Mouse (Mus musculus) frontal cortex, postnatal 25 days (tissue): ENCODE measurements around the gene Fam208b.
A peak's percentile ranks its signal among the peaks of the same experiment; 100 is the strongest.

Experiments used
- DNase-seq, 2 experiments: peaks; one replicate each; pipeline ENCODE4 v3.0.0; 2022; ENCODE audit warnings: low spot score in 2 of 2

The Fam208b gene

DNA sequence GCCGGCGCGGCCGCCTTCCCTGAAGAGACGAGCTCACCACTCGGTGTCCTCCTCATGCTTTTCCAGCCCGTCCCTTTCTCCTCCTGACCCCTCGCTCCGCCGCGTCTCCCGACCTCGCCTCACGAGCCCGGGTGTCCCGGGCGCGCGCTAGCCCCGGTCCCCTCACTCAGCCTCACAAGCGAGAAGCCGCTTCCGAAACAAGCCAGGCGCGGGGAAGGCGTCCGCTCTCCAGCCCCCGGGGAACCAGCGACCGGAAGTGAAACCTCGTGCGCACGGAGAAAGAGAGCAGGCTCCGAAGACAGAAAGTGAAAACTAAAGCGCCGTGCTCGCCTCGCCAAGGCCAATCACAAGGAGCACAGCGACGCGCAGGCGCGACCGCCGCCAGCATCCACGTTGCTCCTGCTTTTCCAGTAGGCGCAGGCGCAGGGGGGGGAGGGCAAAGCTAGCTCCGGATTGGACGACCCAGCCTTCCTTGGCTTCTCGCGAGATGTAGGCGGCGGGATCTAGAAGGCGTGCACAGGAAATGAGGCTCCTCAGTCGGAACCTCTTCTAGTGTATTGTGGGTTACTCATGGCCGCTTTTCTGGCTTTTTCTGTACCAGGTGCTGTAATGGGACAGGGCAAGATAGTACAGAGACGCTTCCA is at the start of gene Fam208b:
TSS of gene Fam208b (minus strand) at position 314 of the 644 bp plus-strand sequence.
- peak; percentile 96 to 97 for DNase-seq

DNA sequence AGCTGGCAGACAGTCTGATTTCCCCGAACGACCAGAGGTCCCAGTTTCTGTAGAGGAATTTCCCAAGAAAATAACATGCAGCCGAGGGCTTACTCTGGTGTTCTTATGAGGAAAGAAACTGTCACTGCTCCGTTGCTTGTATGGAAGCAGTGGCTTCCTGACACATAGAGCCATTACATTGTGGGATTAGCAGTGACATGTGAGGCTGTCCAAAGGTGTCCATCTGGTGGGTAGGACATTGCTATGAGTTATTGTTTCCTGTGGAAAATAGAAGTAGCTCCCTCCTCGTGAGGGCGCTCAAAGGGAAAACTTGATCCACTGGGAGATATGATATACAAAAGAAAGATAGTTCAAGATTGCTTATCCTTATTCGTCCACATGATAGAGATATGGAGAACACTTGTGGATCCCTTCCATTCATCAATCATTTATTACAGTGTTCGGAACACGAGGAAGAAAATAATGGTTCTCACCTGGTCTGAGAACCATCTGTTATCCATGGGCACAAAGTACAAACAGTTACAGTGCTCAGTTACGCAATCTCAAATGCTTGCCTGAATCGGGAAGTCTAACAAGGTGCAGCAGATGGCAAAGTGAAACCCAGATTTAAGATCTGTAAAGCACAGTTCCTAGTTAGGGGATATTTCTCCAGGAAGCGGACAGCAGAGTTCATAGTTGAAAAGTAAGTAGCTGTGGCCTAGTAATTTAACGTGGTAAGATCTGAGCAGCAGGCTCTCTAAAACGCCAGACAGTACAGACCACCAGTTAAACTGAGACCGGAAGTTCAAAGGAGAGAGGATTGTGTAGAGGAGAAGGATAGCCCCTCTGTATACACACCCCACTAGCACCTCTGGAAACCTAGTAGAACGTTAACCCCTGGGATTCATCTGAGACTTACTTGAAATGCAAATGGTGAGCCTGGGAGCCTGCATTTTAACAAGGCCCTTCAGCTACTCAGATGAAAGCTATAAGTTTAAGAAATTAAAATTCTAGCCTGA is 48.6 kb upstream of the Fam208b start:
- no peak for DNase-seq

DNA sequence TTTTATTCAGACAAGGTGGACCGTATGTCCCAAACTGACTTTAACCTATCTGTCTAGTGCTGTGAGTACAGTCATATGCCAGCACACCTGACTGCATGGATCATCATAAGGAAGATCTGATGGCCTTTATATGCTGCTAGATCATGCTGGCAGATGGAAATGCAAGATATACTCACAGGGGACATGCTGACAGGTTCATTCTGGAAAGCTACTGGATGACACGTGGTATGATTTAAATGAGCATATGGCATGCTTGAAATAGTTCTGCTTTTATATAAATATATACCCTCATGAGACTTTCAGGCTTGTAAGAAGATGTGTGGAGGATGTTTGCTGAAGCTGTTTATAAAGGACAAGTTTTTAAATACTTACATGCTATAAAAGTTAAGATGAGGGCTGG is 43.5 kb upstream of the Fam208b start:
- no peak for DNase-seq

DNA sequence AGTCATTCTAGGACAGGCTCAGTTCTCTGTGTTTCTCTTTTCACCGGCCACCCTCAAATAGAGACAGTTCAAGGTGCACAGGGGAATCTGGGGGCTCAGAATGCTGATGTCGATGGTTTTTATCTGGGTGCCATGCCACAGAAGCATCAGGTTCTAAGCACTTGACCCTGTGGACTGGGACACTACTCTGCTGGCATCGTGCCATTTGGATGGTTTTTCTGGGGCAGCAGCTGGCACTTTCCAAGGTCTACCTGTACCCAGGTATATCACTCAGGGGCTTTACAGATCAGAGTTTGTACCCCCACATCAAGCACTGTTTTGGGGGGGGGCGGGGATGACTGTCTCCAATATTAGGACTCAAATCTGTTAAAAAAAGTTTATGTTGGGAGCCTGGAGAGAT is 39.7 kb upstream of the Fam208b start:
- DNase-seq: no peak

DNA sequence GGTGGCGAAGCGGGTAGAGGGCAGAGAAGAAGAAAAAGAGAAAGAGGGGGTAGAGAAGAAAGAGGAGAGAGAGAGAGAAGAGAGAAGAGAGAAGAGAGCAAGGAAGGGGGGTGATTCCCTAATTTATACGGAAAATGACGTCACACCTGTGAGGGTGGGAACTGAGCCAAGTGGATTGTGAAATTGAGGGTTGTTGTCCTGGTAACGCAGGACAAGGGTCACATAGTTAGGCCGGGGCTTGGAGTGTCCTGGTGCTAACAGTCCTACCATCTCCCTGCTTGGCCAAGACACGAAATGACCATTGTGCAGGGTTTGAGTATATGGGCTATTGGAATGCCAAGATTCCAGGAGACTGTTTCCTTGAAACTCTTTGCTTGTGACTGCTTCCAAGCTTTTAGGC is 35.7 kb upstream of the Fam208b start:
- DNase-seq: no peak

DNA sequence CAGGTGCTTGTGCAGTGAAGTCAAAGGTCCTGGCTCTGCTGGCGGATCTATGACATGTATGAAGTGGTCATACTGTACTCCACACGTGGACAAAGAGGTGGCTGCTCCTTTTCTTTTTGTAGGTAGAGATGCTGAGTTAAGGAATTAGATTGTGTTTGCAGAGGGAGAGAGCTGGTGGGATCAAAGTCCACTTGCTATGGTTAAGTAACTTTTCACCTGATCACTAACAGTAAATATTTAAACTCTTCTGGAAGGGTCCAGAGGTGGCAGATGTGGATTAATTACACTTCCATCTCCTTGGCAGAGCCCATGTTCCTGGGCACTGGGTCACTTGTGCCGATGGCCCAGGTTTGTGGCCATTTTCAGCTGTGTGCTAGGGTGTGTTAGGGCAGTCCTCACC is 35.0 kb upstream of the Fam208b start:
- DNase-seq: no peak

DNA sequence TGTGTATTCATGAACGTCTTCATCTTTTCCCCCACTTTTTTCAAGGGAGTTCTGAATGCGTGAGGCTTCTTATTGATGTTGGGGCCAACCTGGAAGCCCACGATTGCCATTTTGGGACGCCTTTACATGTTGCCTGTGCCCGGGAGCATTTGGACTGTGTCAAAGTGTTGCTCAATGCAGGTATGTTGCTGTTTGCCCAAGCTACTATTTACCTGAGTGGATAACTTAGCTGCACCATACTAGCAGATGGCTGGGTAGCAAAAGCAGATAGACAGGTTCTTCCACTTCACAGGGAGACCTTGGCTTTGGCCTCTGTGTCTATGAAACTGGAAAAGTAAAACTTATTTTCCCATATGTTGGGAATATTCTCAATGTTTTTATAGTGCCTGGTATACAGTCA is 34.0 kb upstream of the Fam208b start:
- DNase-seq: no peak

DNA sequence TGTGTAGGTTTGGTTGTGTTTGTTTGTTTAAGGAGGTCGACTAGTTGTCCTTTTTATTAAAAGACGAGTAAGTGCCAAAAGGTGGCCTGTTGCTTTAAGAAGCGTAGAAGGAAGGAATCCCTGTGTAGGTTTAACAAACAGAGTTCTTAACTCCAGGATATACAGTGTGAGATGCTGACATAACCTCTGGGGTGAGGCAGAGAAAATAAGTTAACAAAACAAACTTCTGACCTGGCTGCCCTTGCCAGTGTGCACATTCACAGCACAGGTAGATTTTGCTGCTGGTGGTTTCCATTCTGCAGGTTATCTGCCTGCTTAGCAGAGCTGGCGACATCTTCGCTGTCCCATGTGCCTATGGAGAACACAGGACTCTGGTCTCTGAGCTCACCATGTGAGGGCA is 31.6 kb upstream of the Fam208b start:
- DNase-seq: no peak

DNA sequence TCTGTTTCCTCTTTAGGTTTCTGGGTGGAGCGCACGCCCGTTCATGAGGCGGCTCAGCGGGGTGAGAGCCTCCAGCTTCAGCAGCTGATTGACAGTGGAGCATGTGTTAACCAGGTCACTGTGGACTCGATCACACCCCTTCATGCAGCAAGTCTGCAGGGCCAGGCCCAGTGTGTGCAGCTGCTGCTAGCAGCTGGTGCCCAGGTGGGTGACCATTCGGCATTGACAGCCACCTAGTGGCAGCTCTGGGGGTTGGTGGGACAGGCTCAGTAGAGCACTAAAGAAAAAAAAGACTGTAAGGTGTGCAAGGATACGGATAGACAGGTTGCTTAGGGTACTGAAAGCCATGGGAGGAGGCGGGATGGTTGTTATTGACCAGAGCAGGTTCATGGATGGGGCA is 31.1 kb upstream of the Fam208b start:
- DNase-seq: no peak

DNA sequence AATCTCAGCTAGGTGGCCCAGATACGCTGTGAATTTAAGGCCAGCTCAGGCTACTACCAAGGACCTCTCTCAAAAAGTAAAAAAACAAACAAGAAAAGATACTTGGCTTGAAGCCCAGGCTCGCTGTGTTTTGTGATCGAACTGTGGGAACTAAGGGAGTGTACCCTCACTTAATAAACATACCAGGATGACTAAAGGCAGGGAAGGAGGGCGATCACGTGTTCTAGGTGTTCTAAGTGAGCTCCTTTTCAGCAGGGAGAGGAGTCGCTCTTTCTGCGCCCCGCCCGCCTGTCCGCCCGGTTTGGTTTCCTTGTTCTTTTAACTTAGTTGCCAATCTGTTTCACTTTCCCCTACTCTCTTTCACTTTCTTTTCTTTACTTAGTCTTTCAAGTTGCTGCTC is 25.9 kb upstream of the Fam208b start:
- no peak for DNase-seq

DNA sequence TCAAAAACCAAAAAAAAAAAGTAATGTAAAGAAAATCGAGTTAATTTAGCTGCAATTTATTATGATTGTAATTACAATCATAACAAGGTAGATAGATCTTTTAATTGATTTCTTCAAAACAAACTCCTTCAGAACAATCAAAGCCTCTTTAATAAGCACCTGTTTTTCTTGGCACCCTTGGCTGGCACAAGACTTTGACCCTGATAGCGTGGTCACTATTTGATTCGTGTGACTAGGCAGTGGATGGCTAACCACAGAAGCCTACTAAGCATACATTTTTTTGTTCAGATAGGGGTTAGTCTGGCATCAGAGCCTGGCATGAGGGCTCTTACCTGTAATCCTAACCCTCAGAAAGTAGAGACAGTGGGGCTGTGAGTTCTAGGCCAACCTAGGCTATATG is 24.2 kb upstream of the Fam208b start:
- no peak for DNase-seq

DNA sequence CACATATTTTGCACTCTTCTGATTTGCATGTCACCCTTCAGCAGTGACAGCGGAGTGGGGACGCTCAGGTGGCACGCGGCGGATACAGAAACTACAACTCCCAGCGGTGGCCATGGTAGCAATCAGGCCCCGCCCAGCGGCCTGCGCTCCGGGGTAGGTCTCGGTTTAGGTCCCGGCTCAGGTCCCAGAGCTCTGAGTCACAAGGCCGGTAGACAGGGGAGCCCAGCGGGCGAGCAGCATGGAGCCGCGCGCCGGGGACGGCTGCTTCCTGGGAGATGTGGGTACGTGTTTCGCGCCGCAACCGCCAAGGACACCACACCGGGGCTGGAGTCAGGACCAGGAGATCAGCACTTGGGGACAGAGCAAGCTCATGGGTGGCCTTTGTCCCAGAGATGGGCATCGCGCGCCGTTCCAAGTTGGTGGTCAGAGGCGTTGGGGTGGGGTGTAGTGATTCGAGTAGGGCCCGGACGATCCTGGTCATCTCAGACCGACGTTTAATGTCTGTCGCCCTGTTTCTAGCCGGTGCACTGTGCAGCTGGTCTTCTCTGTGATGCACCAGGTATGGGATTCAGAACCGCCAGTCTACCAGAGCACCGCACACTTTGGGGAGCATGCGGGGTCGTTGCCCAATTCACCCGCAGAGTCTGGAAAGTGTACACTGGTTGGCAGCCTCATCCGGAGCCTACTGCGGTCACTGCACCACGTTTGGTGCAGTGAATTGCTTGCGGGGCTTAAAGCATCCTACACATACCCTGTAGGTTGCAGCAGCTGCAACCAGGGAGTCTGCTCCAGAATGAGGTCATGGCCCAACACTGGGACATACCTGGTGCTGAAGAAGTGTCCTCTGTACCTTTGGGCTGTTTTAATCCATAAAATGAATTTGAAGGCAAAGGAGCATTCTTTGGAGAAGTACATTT is 23.2 kb upstream of the Fam208b start, which contains the start of gene Asb13:
TSS of gene Asb13 (plus strand) at position 138 of the 917 bp plus-strand sequence.
- DNase-seq: peak; percentile 74 to 75

DNA sequence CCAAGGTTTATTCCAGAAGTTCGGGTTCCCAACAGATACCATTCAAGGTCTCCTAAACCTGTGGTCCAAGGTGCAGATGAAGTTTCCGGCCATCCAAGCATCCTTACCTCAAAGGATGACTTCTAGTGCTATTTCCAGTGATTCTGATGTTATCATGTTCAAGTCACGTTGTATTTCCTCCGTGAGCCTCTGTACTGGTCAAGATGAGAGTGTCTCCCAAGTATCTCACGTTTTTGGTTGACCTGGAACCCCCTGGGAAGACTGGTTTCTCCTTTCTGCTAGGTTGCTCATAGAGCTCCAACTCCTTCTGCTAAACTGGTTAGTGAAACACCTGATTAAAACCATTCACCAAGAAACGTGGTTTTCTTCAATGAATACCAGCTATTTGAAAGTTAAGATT is 22.2 kb upstream of the Fam208b start:
- DNase-seq: no peak

DNA sequence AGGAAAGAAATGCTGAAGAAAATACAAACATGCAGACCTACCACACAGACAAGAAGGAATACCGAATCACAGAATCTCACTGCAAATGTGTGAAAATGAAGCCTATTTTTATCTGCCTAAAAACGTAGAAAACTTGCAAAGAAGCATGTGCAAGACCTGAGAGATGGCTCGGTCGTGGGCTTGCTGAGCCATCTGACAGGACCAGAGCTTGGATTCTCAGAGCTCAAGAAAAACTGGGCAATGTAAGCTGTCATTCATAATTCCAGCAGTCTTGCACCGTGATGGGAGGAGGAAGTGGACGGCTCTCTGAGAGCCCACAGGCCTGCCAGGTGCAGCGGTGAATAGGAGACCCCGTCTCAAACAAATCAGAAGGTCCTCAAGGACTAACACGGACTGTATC is 21.6 kb upstream of the Fam208b start:
- no peak for DNase-seq

DNA sequence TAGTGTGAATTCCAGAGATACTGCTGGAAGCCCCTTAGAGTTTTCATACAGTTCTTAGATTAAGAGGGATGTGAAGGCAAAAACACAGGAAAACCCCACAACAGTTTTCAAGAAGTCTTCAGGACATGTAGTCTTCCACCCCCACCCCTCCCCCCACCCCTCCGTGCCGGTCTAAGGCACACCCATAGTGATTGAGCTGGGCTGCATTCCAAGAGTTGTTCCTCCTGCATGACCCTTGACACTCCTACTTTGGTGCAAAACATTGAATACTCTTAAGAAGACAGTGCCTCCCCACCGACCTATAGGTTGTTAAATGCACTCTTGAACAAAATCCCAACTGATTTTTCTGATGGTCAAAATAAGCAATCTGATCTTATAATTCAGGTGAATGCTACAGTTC is 17.2 kb upstream of the Fam208b start:
- DNase-seq: no peak

DNA sequence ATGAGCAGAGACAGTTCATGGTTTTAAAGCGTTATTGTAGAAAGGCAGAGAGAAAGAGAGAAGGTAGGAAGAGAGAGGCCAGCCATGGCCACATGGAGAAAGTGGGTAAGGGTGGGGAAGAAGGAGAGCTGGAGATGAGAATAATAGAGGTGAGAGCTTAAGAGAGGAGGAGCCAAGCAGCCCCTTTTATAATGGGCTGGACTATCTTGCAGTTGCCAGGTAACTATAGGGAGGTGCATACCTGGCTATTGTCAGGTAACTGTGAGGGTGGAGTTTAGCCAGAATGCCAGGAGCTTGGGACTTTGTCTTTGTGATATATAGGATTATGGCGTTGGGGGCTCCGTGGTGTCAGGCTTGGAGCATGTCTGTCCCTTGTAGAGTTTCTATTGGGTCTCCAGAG is 16.2 kb upstream of the Fam208b start:
- no peak for DNase-seq

DNA sequence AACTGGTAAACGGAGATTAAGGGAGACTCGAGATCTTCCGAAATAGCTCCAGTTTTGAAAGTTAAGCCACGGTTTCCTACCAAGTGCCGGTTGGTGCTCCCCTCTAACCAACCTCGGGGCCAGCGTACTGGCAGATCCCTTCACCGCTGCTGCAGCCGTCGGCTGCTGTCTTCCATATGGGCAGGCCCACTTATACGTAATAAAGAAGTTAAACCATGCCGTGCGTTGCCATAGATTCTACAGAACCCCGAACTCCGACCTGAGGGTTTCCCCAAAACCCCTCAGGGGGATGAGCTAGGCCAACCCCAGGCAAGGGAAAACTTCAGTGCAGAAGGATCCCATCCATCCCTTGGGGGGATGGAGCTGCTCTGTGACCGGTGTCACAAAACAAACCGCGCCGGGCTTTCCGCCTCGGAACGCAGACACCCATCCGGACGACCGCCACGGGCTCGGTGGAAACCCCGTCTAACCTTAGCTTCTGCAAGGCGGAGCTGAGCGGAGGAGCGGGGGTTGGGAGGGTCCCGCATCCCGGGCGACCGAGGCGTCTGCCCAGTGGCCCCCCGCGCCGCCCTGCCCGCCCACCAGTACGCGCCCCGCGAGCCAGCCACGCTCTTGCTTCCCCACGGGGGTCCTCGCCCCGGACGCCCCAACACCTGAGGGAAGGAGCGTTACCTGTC is 652 bp downstream of the Fam208b start:
- peak; percentile 14 to 17 for DNase-seq

DNA sequence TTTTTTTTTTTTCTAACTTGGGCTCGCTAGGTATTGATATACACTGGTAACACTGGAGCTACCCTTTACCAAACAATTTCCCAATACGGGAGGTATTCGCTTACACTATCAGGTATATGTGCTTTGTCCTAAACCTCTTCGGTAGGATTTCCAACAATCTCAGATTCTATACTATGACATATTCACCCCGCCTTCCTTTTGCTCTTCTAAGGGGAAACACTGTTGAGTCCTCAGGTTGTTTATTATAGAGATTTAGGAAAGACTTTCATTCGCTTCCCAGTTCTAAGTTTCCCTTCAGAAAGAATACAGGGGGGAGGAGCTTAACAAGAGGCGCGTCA is 1.2 kb downstream of the Fam208b start:
- DNase-seq: no peak

DNA sequence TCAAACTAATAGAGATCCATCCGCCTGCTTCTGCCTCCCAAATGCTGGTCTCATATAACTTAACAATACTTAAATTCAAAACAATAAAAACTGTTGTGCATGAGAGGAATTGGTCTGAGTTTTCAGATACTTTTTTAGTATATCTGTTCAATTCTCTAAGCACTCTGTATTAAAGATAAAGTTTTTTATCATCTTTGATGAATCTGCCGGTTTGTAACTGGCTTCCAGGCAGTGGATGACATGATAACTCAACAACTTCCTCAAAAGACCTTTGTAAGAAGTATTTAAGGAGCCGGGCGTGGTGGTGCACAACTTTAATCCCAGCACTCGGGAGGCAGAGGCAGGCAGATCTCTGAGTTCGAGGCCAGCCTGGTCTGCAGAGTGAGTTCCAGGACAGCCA is 14.7 kb downstream of the Fam208b start:
- no peak for DNase-seq

DNA sequence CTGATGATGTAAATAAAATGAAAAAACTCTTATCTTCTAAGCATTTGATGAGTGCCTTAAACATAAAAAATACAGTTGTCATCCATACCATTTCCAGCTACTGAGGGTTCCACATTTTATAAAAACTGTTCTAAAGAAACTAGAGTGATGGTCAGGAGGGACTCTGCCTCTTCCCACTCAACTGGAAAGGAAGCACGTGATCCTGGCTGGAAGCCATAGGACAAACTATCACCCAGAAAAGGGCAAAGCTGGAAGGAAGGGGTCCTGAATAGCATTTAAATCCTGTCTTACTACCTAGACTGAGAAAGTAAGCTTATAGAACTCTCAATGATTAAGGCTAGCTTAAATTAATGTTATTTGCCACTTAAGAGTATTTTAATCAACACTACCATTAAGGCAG is 16.6 kb downstream of the Fam208b start:
- DNase-seq: no peak

DNA sequence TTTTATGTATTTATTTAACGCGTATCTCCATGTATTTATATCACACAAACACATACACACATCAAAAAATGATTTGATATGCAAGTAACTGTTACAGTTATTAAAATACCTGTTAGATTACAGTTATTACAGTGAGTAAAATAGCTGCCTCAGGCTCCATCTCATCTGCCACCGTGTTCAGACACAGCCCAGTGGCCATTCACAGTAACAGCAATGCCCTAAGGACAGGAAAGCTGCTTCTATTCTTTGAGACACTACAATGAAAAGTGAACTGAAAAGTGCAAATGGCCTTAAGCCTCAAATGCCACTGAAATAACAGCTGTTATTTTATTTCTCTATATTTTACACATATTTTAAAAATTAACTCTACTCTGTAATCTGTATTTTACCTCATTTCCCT is 20.1 kb downstream of the Fam208b start:
- DNase-seq: no peak

DNA sequence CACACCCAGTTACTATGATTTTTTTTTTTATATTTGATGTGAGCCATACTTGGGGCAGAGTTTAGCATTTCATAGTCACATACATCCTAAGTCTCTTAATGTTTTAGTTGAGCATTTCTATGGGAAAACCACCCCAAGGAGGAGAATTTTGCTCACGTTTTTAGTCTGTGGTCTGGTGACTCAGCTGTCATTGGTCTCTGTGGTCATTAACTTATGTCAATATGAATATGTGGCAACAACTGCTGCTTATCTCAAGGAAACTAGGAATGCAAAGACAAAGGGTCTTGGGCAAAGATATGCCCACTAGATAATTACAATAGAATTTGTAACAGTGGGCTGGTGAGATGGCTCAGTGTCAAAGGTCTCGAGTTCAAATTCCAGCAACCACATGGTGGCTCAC is 47.0 kb downstream of the Fam208b start:
- no peak for DNase-seq
